Mouse (Mus musculus): ENCODE data around the gene Lrrc63. TPM values are rescaled to one million over a fixed set of nuclear protein-coding genes. Genes with fewer than 3 reads are reported as not detected.
A peak's percentile ranks its signal among the peaks of the same experiment; 100 is the strongest.

The Lrrc63 gene
- polyA plus RNA-seq, 1 experiment from 2014 or later: not detected

DNA sequence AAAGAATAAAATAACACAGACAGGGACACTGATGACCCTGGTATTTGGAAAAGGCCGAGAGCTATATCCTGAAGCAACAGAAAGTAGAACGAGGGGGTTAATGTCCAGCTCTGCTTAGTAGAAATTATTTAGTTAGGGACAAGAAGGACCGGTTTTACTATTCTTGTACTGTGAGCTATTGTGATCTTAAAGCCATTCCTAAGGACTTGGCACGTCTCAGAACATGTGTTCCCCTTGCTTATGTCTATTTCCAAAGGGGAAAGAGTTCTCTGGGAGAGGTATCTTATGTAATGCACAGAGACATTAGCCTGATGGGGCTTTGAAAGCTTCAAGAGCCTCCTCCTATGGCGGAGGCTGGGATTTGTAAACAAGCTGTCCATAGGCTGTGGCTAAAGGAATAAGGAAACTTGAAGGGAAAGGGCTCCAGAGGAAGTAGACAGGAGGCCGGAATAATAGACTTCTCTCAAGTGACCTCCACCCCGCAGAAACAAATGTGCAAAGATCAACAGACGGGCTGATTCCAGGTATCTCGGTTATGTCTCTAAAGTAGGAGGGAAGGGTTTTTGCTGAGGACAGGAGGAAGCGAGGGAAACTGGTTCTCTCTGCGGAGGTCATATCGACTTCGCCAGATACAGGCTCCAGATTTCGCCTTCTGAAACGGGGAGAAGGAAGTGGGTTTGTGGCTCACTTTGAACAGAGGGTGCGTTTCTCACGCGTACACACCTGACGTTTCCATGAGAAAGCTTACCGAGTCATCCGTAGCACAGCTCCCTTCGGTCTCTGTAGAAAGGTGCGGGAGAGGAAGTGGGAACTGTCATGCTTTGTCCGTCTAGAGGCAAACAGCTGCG is 5.7 kb upstream of the Lrrc63 start:
- Histone ChIP-seq H3K36me3 (ENCODE audit: control insufficient read depth, insufficient read depth, low read length) (no peaks in the 10 kb centered on the region), H3K4me1 (ENCODE audit: control insufficient read depth in 2 of 2, insufficient read depth in 2 of 2, low read length in 2 of 2) (peaks cover 0 to 8% of the 10 kb centered on the region in 2 experiments; a peak in 3 of 4 replicates), H3K9ac (ENCODE audit: low read length) (peak overlapping the region; percentile 54), H3K4me3 (ENCODE audit: control insufficient read depth in 1 of 2, insufficient read depth in 1 of 2, low read depth in 1 of 2, low read length in 2 of 2) (peak overlapping the region; percentile 14 to 17; a peak in 3 of 4 replicates), H3K27me3 (ENCODE audit: control insufficient read depth, insufficient read depth, low read length) (no peaks in the 10 kb centered on the region), H3K27ac (replicated peaks in 1 of 2; ENCODE audit: control insufficient read depth in 1 of 2, insufficient read depth in 1 of 2, low read depth in 2 of 2, low read length in 2 of 2) (peak overlapping the region; percentile 35; a peak in 3 of 4 replicates), H3K9me3 (ENCODE audit: control insufficient read depth, low read length) (no peaks in the 10 kb centered on the region), H3K4me2 (ENCODE audit: low read length) (peak overlapping the region; percentile 51)
- WGBS: 56% methylated on average over 25 of the region's 25 CpGs
- no peak for ATAC-seq (ENCODE audit: insufficient number of reproducible peaks, insufficient read depth, low FRiP score, low read depth)

DNA sequence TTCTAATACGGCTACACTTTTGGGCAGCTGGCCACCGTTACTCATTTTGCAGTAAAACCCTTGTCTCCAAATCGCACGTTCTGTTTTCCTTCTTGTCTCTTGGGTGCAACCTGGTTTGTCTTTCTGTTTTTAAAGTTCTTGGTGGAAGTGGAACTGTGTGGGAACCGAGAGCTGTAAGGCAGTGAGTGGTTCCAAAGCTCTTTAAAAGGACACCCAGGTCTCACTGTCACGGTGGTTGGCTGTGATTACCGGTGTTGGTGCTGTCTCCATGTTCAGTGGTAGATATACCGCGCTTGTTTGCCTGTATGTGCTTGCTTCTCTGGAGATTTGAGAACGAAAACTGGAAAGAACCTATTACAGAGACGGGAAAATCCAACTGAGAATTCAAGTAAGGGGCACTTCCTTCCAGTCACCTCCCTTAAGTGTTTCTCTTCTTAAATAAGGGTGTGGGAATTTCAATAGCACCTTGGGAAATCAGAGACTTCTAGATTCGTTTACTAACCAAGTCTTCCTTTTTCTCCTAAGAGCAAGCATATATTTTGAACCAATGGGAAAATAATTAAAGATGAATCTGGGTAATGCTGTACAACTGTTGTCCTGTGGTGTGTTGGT is 749 bp upstream of the Lrrc63 start:
- no peaks in the 10 kb centered on the region for H3K9me3 ChIP-seq (ENCODE audit: control insufficient read depth, low read length)
- H3K27ac ChIP-seq (replicated peaks in 1 of 2; ENCODE audit: control insufficient read depth in 1 of 2, insufficient read depth in 1 of 2, low read depth in 2 of 2, low read length in 2 of 2): peak overlapping the region; percentile 1 to 53; a peak in 1 of 4 replicates
- peak overlapping the region; percentile 89 for H3K4me2 ChIP-seq (ENCODE audit: low read length)
- H3K27me3 ChIP-seq (ENCODE audit: control insufficient read depth, insufficient read depth, low read length): no peaks in the 10 kb centered on the region
- no peaks in the 10 kb centered on the region for H3K36me3 ChIP-seq (ENCODE audit: control insufficient read depth, insufficient read depth, low read length)
- peak overlapping the region; percentile 75; the same call in 1 of the 2 replicates for H3K9ac ChIP-seq (ENCODE audit: low read length)
- WGBS: 7% methylated on average over 12 of the region's 12 CpGs
- ATAC-seq (ENCODE audit: insufficient number of reproducible peaks, insufficient read depth, low FRiP score, low read depth): no peak
- H3K4me3 ChIP-seq (ENCODE audit: control insufficient read depth in 1 of 2, insufficient read depth in 1 of 2, low read depth in 1 of 2, low read length in 2 of 2): peak overlapping the region; percentile 56 to 61
- no peaks in the 10 kb centered on the region; a peak in 1 of 4 replicates for H3K4me1 ChIP-seq (ENCODE audit: control insufficient read depth in 2 of 2, insufficient read depth in 2 of 2, low read length in 2 of 2)

DNA sequence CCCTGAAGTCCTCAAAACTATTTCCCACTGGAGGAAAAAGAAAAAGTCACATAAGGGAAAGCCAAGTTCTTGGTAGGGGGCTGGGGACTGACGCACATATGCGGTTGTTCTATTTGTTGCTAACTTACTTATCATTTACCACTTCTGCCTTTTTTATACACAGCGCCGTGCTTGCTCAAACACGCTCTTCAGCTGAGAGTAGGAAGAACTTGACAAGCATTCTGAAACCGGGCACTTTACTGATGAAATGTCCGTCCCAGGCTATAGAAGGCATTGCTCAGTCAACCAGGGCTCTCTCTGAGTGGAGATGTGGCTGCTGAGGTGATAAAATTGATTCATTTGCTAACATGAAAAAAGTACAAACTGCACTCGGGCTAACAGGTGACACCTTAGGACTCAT is 9.0 kb downstream of the Lrrc63 start:
- WGBS: 79% methylated on average over 8 of the region's 8 CpGs
- Histone ChIP-seq H3K9ac (ENCODE audit: low read length) (no peak overlapping the region), H3K27me3 (ENCODE audit: control insufficient read depth, insufficient read depth, low read length) (no peaks in the 10 kb centered on the region), H3K4me1 (ENCODE audit: control insufficient read depth in 2 of 2, insufficient read depth in 2 of 2, low read length in 2 of 2) (no peaks in the 10 kb centered on the region), H3K9me3 (ENCODE audit: control insufficient read depth, low read length) (no peaks in the 10 kb centered on the region), H3K4me3 (ENCODE audit: control insufficient read depth in 1 of 2, insufficient read depth in 1 of 2, low read depth in 1 of 2, low read length in 2 of 2) (no peak overlapping the region), H3K4me2 (ENCODE audit: low read length) (no peak overlapping the region), H3K36me3 (ENCODE audit: control insufficient read depth, insufficient read depth, low read length) (no peaks in the 10 kb centered on the region), H3K27ac (replicated peaks in 1 of 2; ENCODE audit: control insufficient read depth in 1 of 2, insufficient read depth in 1 of 2, low read depth in 2 of 2, low read length in 2 of 2) (no peak overlapping the region)
- no peak for ATAC-seq (ENCODE audit: insufficient number of reproducible peaks, insufficient read depth, low FRiP score, low read depth)

DNA sequence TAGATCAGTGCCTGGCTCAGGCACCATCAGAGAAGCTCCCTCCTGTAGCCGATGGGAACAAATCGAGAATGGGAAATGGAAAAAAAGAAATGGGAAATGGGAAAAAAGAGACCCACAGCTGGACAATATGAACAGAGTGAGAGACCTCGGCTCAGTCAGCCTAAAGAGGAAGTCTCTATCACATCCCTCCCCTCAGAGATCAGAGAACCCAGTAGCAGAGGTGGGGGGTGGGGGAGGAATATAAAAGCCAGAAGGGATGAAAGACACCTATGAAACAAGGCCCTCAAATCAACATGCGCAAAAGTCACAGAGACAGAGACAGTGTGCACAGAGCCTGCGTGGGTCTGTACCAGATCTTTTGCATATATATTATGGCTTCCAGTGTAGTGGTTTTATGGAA is 27.7 kb downstream of the Lrrc63 start:
- Histone ChIP-seq H3K27me3 (ENCODE audit: control insufficient read depth, insufficient read depth, low read length) (no peaks in the 10 kb centered on the region), H3K9ac (ENCODE audit: low read length) (no peak overlapping the region), H3K4me1 (ENCODE audit: control insufficient read depth in 2 of 2, insufficient read depth in 2 of 2, low read length in 2 of 2) (no peaks in the 10 kb centered on the region), H3K36me3 (ENCODE audit: control insufficient read depth, insufficient read depth, low read length) (no peaks in the 10 kb centered on the region), H3K4me2 (ENCODE audit: low read length) (no peak overlapping the region), H3K27ac (replicated peaks in 1 of 2; ENCODE audit: control insufficient read depth in 1 of 2, insufficient read depth in 1 of 2, low read depth in 2 of 2, low read length in 2 of 2) (no peak overlapping the region), H3K9me3 (ENCODE audit: control insufficient read depth, low read length) (no peaks in the 10 kb centered on the region), H3K4me3 (ENCODE audit: control insufficient read depth in 1 of 2, insufficient read depth in 1 of 2, low read depth in 1 of 2, low read length in 2 of 2) (no peak overlapping the region)
- ATAC-seq (ENCODE audit: insufficient number of reproducible peaks, insufficient read depth, low FRiP score, low read depth): no peak
- WGBS: 75% methylated on average over 5 of the region's 5 CpGs

GRCm38 (mm10) chr14:75077946-75078345 is 52.7 kb downstream of the Lrrc63 start:
- H3K9ac ChIP-seq (ENCODE audit: low read length): no peak overlapping the region
- H3K4me3 ChIP-seq (ENCODE audit: control insufficient read depth in 1 of 2, insufficient read depth in 1 of 2, low read depth in 1 of 2, low read length in 2 of 2): no peak overlapping the region
- WGBS: 65% methylated on average over 6 of the region's 6 CpGs
- no peak overlapping the region for H3K27ac ChIP-seq (replicated peaks in 1 of 2; ENCODE audit: control insufficient read depth in 1 of 2, insufficient read depth in 1 of 2, low read depth in 2 of 2, low read length in 2 of 2)
- H3K27me3 ChIP-seq (ENCODE audit: control insufficient read depth, insufficient read depth, low read length): no peaks in the 10 kb centered on the region
- H3K36me3 ChIP-seq (ENCODE audit: control insufficient read depth, insufficient read depth, low read length): no peaks in the 10 kb centered on the region
- H3K9me3 ChIP-seq (ENCODE audit: control insufficient read depth, low read length): no peaks in the 10 kb centered on the region
- H3K4me1 ChIP-seq (ENCODE audit: control insufficient read depth in 2 of 2, insufficient read depth in 2 of 2, low read length in 2 of 2): no peaks in the 10 kb centered on the region
- ATAC-seq (ENCODE audit: insufficient number of reproducible peaks, insufficient read depth, low FRiP score, low read depth): no peak
- H3K4me2 ChIP-seq (ENCODE audit: low read length): no peak overlapping the region

DNA sequence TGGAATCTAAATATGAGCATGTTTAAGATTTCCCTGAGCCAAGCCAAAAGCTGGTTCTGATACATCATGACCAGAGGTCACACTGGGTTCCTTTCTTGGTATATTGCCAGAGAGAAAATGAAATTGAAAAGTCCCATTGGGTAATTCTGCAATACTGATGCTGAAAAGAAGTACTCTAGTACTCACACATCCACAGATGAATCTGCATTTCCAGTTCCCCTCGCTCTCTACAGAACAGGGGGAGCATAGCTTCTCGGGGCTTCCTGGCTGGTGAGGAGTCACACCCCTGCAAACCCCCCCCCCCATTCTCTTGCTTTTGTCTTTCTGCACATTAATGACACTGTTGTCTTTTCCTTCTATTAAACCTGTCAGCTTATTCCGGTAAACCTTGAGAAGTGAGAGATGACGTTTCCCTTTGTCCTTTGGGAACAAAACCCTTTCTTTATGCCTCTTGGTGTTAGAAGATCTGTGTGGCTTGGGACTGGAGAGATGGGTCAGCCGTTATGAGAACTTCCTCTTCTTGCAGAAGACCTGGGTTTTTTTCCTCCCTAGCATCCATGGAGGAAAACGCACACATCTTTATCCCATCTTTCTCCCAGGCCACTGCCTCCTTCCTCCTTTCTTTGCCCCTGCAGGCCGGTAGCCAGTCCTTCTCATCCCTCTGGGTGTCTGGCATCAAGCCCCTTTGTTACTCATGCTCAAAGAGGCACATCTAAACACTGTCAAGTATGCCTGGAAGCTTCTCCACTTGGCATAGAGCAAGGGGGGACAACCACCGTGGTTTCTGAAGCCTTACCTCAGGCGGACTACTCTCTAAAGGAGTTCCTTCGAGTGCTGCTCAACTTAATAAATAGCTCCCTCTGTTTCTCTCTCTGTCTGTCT is 55.1 kb downstream of the Lrrc63 start:
- no peak overlapping the region for H3K9ac ChIP-seq (ENCODE audit: low read length)
- H3K4me2 ChIP-seq (ENCODE audit: low read length): no peak overlapping the region
- H3K4me3 ChIP-seq (ENCODE audit: control insufficient read depth in 1 of 2, insufficient read depth in 1 of 2, low read depth in 1 of 2, low read length in 2 of 2): no peak overlapping the region
- H3K27ac ChIP-seq (replicated peaks in 1 of 2; ENCODE audit: control insufficient read depth in 1 of 2, insufficient read depth in 1 of 2, low read depth in 2 of 2, low read length in 2 of 2): no peak overlapping the region
- H3K36me3 ChIP-seq (ENCODE audit: control insufficient read depth, insufficient read depth, low read length): no peaks in the 10 kb centered on the region
- WGBS: 75% methylated on average over 10 of the region's 10 CpGs
- peaks cover 0 to 5% of the 10 kb centered on the region in 2 experiments; a peak in 2 of 4 replicates for H3K4me1 ChIP-seq (ENCODE audit: control insufficient read depth in 2 of 2, insufficient read depth in 2 of 2, low read length in 2 of 2)
- no peaks in the 10 kb centered on the region for H3K9me3 ChIP-seq (ENCODE audit: control insufficient read depth, low read length)
- no peaks in the 10 kb centered on the region for H3K27me3 ChIP-seq (ENCODE audit: control insufficient read depth, insufficient read depth, low read length)
- no peak for ATAC-seq (ENCODE audit: insufficient number of reproducible peaks, insufficient read depth, low FRiP score, low read depth)

GRCm38 (mm10) chr14:75071091-75071490 is 59.6 kb downstream of the Lrrc63 start:
- Histone ChIP-seq H3K27me3 (ENCODE audit: control insufficient read depth, insufficient read depth, low read length) (no peaks in the 10 kb centered on the region), H3K9ac (ENCODE audit: low read length) (no peak overlapping the region), H3K4me2 (ENCODE audit: low read length) (no peak overlapping the region), H3K27ac (replicated peaks in 1 of 2; ENCODE audit: control insufficient read depth in 1 of 2, insufficient read depth in 1 of 2, low read depth in 2 of 2, low read length in 2 of 2) (no peak overlapping the region), H3K4me3 (ENCODE audit: control insufficient read depth in 1 of 2, insufficient read depth in 1 of 2, low read depth in 1 of 2, low read length in 2 of 2) (no peak overlapping the region), H3K36me3 (ENCODE audit: control insufficient read depth, insufficient read depth, low read length) (no peaks in the 10 kb centered on the region), H3K4me1 (ENCODE audit: control insufficient read depth in 2 of 2, insufficient read depth in 2 of 2, low read length in 2 of 2) (peaks cover 0 to 5% of the 10 kb centered on the region in 2 experiments; a peak in 2 of 4 replicates), H3K9me3 (ENCODE audit: control insufficient read depth, low read length) (no peaks in the 10 kb centered on the region)
- ATAC-seq (ENCODE audit: insufficient number of reproducible peaks, insufficient read depth, low FRiP score, low read depth): no peak
- 47% methylated on average over 15 of the region's 15 CpGs for whole genome bisulfite sequencing

Data from heart, embryonic 14.5 days (tissue).